Mouse (Mus musculus) embryonic facial prominence, embryonic 13.5 days (tissue): Measurements from ENCODE around the gene Pten. TPM values are rescaled to one million over a fixed set of nuclear protein-coding genes. Genes with fewer than 3 reads are reported as not detected.
A peak's percentile ranks its signal among the peaks of the same experiment; 100 is the strongest.

ENCODE experiments used
- ATAC-seq: fragments of 200-750 bp; cut with Nextera tagmentation; 2 replicates; pipeline ENCODE4 v1.8.0; 2017; ENCODE audit warnings: low read depth; ENCODE audit not compliant: insufficient number of reproducible peaks, insufficient read depth, low FRiP score, low TSS enrichment
- H3K27ac ChIP-seq: fragments of 300-500 bp; sonication (generic); 2 replicates; pipeline ENCODE4 v1.5.1; 2015; ENCODE audit warnings: moderate library complexity, mild to moderate bottlenecking, inconsistent platforms
- H3K27me3 ChIP-seq: fragments of 300-500 bp; sonication (generic); 2 replicates; pipeline ENCODE4 v1.6.1; 2015; ENCODE audit warnings: mild to moderate bottlenecking, inconsistent platforms
- H3K36me3 ChIP-seq: fragments of 300-500 bp; sonication (generic); 2 replicates; pipeline ENCODE4 v1.6.1; 2015; ENCODE audit warnings: mild to moderate bottlenecking, inconsistent platforms
- H3K4me1 ChIP-seq: fragments of 300-500 bp; sonication (generic); 2 replicates; pipeline ENCODE4 v1.6.1; 2015; ENCODE audit warnings: inconsistent platforms
- H3K4me2 ChIP-seq: fragments of 300-500 bp; sonication (generic); 2 replicates; pipeline ENCODE4 v1.6.1; 2015; ENCODE audit warnings: moderate library complexity, mild to moderate bottlenecking, inconsistent platforms
- H3K4me3 ChIP-seq: fragments of 300-500 bp; sonication (generic); 2 replicates; pipeline ENCODE4 v1.5.1; 2015; ENCODE audit warnings: mild to moderate bottlenecking, inconsistent platforms
- H3K9ac ChIP-seq: fragments of 300-500 bp; sonication (generic); 2 replicates; pipeline ENCODE4 v1.6.1; 2015; ENCODE audit warnings: mild to moderate bottlenecking, inconsistent platforms
- H3K9me3 ChIP-seq: fragments of 300-500 bp; sonication (generic); 2 replicates; pipeline ENCODE4 v1.6.1; 2016; ENCODE audit warnings: inconsistent platforms
- WGBS: fragments of 180-500 bp; shearing (Covaris S2); methylation state at CpG from one replicate; pipeline ENCODE4 v1.1.7; 2015; ENCODE audit warnings: mixed read lengths; 5-methylcytosine and 5-hydroxymethylcytosine counted together
- polyA plus RNA-seq: library from polyadenylated mRNA; unstranded; fragments of >200 nt; fragmentation: Nextera tagmentation; extraction: Ambion mirVana; gene quantifications from 2 replicates; pipeline ENCODE4 v1.2.1, GENCODE M21; 2015

Pten gene
- polyA plus RNA-seq, 1 experiment from 2014 or later: 12.9 TPM

DNA sequence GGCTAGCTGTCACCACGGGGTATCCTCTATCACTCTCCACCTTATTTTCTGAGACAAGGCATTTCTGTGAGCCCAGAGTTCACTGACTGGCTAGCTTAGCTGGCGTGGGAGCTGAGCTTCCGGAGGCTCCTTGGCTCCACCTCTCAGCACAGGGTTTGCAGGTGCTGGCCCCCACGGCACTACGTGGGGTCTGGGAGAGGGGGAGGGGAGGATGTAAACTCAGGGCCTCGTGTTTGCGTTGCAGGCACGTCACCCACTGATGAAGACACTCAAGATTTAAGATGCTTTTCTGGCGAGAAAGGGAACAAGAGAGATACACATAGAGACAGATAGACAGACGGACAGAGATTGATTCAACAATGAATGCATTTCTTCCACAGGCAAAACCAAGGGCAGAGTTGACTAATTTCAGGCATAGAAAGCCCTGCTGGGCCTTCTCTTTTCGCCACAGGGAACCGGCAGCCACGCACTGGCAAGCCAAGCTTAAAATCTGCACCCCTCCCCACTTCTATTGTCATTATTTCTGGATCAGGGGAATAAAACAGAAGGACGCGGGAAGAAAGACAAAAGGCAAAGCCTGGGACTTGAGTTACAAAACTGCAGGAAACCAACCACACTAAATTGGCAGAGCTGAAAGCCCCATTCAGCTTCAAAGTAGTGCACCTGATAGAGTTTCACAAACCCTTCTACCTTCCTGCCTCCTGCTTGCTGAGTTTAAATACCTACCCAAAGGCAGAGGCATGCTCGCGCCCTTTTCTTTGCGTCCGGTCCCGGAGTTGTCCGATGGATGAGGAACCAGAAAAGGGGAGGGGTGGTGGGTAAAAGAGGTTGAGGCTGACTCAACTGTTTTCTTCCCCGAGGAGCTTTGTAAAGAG, 30.6 kb upstream of the Pten start:
- Histone ChIP-seq H3K4me2 (peak overlapping the region; percentile 46), H3K27ac (no peak overlapping the region), H3K9ac (peak overlapping the region; percentile 46; the same call in 1 of the 2 replicates), H3K4me3 (peak overlapping the region; percentile 1; the same call in 1 of the 2 replicates), H3K4me1 (peaks cover 14% of the 10 kb centered on the region), H3K9me3 (no peaks in the 10 kb centered on the region), H3K36me3 (no peaks in the 10 kb centered on the region), H3K27me3 (peaks cover 28% of the 10 kb centered on the region)
- 4% methylated on average over 22 of the region's 22 CpGs for WGBS
- ATAC-seq: no peak

GRCm38 (mm10) chr19:32729785-32730184, 27.5 kb upstream of the Pten start:
- Histone ChIP-seq H3K27ac (no peak overlapping the region), H3K4me2 (no peak overlapping the region), H3K9me3 (no peaks in the 10 kb centered on the region), H3K27me3 (peaks cover 28% of the 10 kb centered on the region), H3K9ac (no peak overlapping the region), H3K36me3 (no peaks in the 10 kb centered on the region), H3K4me1 (peaks cover 14% of the 10 kb centered on the region), H3K4me3 (no peak overlapping the region)
- ATAC-seq: no peak
- WGBS: 89% methylated on average over 4 of the region's 4 CpGs

DNA sequence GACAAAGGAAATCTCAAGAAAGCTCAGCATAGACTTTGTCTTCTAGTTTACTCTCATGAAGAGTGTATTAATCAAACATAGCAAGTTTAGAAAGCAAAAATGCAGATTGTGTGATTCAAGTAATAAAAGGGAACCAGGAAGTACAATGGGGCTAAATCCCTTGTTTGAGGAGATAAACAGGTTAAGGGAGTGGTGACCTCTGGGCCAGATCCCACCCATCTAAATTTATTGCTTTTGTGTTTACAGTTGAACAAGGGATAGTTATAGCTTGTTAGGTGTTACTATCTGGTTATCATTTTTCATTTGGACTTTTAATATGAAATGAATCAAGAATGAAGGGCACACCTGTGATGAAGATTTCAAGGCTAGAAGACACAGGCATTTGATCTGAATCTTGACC, 24.4 kb upstream of the Pten start:
- Histone ChIP-seq H3K4me1 (no peaks in the 10 kb centered on the region), H3K9ac (no peak overlapping the region)
- ATAC-seq: no peak

GRCm38 (mm10) chr19:32737844-32738243, 19.5 kb upstream of the Pten start:
- H3K27ac ChIP-seq: no peak overlapping the region
- no peaks in the 10 kb centered on the region for H3K36me3 ChIP-seq
- no peak overlapping the region for H3K4me3 ChIP-seq
- WGBS: 87% methylated on average over 7 of the region's 7 CpGs
- H3K9ac ChIP-seq: no peak overlapping the region
- H3K4me2 ChIP-seq: no peak overlapping the region
- ATAC-seq: no peak
- H3K27me3 ChIP-seq: no peaks in the 10 kb centered on the region
- H3K9me3 ChIP-seq: no peaks in the 10 kb centered on the region; the same call in 1 of the 2 replicates
- H3K4me1 ChIP-seq: no peaks in the 10 kb centered on the region

More for the DNA sequence above, 24.4 kb upstream of the Pten start:
- no peaks in the 10 kb centered on the region for H3K36me3 ChIP-seq
- H3K27ac ChIP-seq: no peak overlapping the region
- no peaks in the 10 kb centered on the region for H3K9me3 ChIP-seq
- no peak overlapping the region for H3K4me2 ChIP-seq
- H3K27me3 ChIP-seq: peaks cover 10% of the 10 kb centered on the region
- no peak overlapping the region for H3K4me3 ChIP-seq

DNA sequence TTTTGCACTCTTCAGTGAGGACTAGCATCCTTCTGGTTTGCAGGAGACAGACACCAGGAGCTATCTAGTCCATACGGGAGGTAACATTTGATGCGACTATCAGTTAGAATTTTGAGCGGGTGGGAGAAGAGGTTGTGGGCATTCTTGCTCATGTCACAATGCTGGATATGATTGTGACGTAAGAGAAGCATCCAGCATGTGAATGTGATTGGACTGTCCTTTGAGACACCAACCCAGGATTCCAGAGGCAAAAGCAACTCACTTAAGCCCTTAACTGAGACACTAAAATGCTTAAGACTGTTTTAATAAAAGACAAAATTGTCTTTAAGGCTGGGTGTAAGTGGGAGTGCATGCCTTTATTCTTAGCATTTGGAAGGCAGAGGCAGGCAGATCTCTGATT, 17.6 kb upstream of the Pten start, which contains the start of gene Atad1:
Gene Atad1 (minus strand): TSS at position 101 of the 400 bp plus-strand sequence.
- Histone ChIP-seq H3K27me3 (no peaks in the 10 kb centered on the region), H3K4me2 (no peak within 1 kb of the TSS), H3K27ac (no peak within 1 kb of the TSS), H3K9ac (no peak within 1 kb of the TSS), H3K4me3 (no peak within 1 kb of the TSS), H3K9me3 (no peaks in the 10 kb centered on the region; the same call in 1 of the 2 replicates), H3K4me1 (no peaks in the 10 kb centered on the region), H3K36me3 (no peaks in the 10 kb centered on the region)
- no peak for ATAC-seq
- 94% methylated on average over 4 of the region's 4 CpGs for WGBS

GRCm38 (mm10) chr19:32740641-32741345, 16.5 kb upstream of the Pten start:
- Histone ChIP-seq H3K4me2 (no peak overlapping the region), H3K36me3 (no peaks in the 10 kb centered on the region), H3K27me3 (no peaks in the 10 kb centered on the region), H3K4me1 (no peaks in the 10 kb centered on the region), H3K27ac (no peak overlapping the region), H3K4me3 (no peak overlapping the region), H3K9me3 (no peaks in the 10 kb centered on the region; the same call in 1 of the 2 replicates), H3K9ac (no peak overlapping the region)
- WGBS: 55% methylated on average over 4 of the region's 4 CpGs
- ATAC-seq: no peak

GRCm38 (mm10) chr19:32749425-32749824, 7.9 kb upstream of the Pten start:
- 17% methylated on average over 6 of the region's 6 CpGs for WGBS
- Histone ChIP-seq H3K36me3 (no peaks in the 10 kb centered on the region), H3K4me2 (no peak overlapping the region), H3K27ac (no peak overlapping the region), H3K9me3 (no peaks in the 10 kb centered on the region), H3K27me3 (peaks cover 12% of the 10 kb centered on the region), H3K4me3 (no peak overlapping the region), H3K9ac (no peak overlapping the region), H3K4me1 (peaks cover 2% of the 10 kb centered on the region; the same call in 1 of the 2 replicates)
- ATAC-seq: no peak

- Histone ChIP-seq H3K9me3 (no peaks in the 10 kb centered on the region), H3K27ac (no peak overlapping the region), H3K4me1 (peaks cover 9% of the 10 kb centered on the region), H3K9ac (no peak overlapping the region), H3K4me2 (no peak overlapping the region), H3K27me3 (peaks cover 23% of the 10 kb centered on the region), H3K4me3 (no peak overlapping the region), H3K36me3 (no peaks in the 10 kb centered on the region)
- 88% methylated on average over 6 of the region's 6 CpGs for WGBS
- no peak for ATAC-seq
Observed at GRCm38 (mm10) chr19:32752357-32752756, 4.9 kb upstream of the Pten start.

- 85% methylated on average over 3 of the region's 3 CpGs for WGBS
- no peak overlapping the region for H3K9ac ChIP-seq
- H3K4me1 ChIP-seq: peaks cover 9% of the 10 kb centered on the region
Observed at GRCm38 (mm10) chr19:32753386-32753785, 3.9 kb upstream of the Pten start.

DNA sequence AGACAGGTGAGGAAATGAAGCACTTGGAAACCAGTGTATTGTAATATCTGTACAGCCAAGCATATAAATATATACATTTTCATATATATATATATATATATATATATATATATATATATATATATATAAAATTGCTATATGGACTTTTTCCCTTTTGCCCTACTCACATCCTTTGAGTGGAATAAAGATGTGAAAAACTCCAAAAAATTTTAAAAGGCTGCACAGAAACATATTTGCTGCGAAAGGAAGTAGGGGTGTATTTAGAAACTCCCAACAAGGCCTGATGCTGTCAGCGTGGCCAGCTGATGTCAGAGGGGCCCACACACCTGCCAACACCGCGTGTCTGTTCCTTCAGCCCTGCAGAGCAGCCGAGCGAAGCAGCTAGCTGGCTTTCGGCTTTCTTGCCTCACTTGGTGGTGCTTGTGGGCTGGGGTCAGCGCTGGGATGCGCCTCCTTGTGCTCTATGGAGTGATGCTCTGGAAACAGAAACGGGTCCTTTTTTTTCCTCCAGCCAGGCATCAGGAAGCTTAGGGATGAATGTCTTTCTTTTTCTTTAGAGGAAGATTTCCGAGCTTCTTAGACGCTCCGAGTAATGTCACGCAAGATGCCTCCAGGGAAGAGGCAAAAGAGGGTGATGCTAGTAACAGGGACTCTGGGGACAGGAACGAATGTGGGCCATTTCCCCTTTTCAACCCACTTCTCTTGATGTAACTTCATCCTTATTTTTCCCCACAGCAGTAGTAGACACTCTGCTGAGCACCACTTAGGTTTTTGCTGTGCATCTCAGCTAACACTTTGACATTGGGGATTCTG, 2.9 kb upstream of the Pten start:
- H3K27me3 ChIP-seq: peaks cover 23% of the 10 kb centered on the region
- H3K9ac ChIP-seq: no peak overlapping the region
- H3K4me2 ChIP-seq: peak overlapping the region; percentile 91
- no peak for ATAC-seq
- H3K4me1 ChIP-seq: peaks cover 9% of the 10 kb centered on the region
- no peak overlapping the region for H3K4me3 ChIP-seq
- no peaks in the 10 kb centered on the region for H3K36me3 ChIP-seq
- no peaks in the 10 kb centered on the region for H3K9me3 ChIP-seq
- H3K27ac ChIP-seq: no peak overlapping the region
- WGBS: 15% methylated on average over 15 of the region's 15 CpGs

More at GRCm38 (mm10) chr19:32753386-32753785, 3.9 kb upstream of the Pten start:
- H3K4me3 ChIP-seq: no peak overlapping the region
- H3K9me3 ChIP-seq: no peaks in the 10 kb centered on the region
- no peak for ATAC-seq
- H3K4me2 ChIP-seq: no peak overlapping the region
- peaks cover 23% of the 10 kb centered on the region for H3K27me3 ChIP-seq
- H3K36me3 ChIP-seq: no peaks in the 10 kb centered on the region
- H3K27ac ChIP-seq: no peak overlapping the region

DNA sequence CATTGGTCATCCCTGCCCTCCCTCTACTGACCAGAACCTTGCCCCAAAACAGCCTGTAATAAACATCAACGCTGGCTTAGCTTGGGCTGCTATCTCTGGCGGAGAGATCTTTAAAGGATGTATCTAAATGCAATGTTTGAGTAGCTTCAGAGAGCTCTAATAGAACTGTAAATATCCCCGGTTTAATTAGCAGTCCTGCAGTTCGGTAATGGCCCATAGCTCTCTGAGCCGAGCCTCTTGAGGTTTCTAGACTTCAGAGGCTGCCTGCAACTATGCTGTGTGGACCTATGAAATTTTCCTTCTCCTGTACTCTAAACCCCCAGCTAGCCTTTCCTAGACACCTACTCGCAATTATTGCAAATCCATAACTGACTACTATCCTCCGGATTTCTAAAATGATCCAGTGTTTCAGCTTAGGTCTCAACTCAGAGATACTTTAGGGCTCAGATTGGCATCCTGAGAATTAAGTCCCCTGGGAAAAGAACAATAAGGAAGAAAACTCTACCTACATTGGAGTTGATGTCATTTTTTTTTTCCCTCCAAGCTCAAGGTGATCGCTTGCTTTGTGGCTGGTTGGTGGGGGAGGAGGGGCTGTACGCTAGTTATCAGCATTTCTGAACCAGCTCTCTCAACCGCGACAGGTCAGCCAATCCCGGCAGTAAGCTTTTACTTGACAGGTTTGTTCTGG, 2.0 kb upstream of the Pten start:
- Histone ChIP-seq H3K4me2 (peak overlapping the region; percentile 91), H3K4me1 (peaks cover 10% of the 10 kb centered on the region), H3K27me3 (peaks cover 23% of the 10 kb centered on the region), H3K27ac (peak overlapping the region; percentile 100), H3K4me3 (peak overlapping the region; percentile 97), H3K9ac (peak overlapping the region; percentile 83), H3K36me3 (no peaks in the 10 kb centered on the region), H3K9me3 (no peaks in the 10 kb centered on the region)
- 4% methylated on average over 12 of the region's 12 CpGs for WGBS
- ATAC-seq: no peak
